Mouse (Mus musculus): ENCODE measurements around the gene Serac1. TPM values are rescaled to one million over a fixed set of nuclear protein-coding genes. Genes with fewer than 3 reads are reported as not detected.

Serac1 gene
- 4.8 and 5.3 TPM in 2 replicates for polyA plus RNA-seq (2015; fragmentation: Nextera tagmentation; extraction: Ambion mirVana)

GRCm38 (mm10) chr17:6079287-6080122 lies at the start of gene Serac1, which contains the start of gene Gtf2h5:
Gene Serac1, minus strand, starts transcription at chr17:6079741.
Gene Gtf2h5, plus strand, starts transcription at chr17:6079786.
- peak within 1 kb of the TSS; percentile 72 for H3K4me3 ChIP-seq (replicated peaks)
- WGBS = under 1% methylated on average over 70 of the region's 70 CpGs
- peak within 1 kb of the TSS; percentile 77 for H3K4me2 ChIP-seq (replicated peaks)
- no peaks in the 10 kb centered on the region for H3K27me3 ChIP-seq (replicated peaks)
- no peaks in the 10 kb centered on the region for H3K9me3 ChIP-seq
- peak; percentile 99 for ATAC-seq
- peak within 1 kb of the TSS; percentile 86 for H3K27ac ChIP-seq
- peaks cover 5% of the 10 kb centered on the region; the same call in 1 of the 2 replicates for H3K36me3 ChIP-seq
- peak within 1 kb of the TSS; percentile 79 for H3K9ac ChIP-seq
- no peaks in the 10 kb centered on the region; the same call in 1 of the 2 replicates for H3K4me1 ChIP-seq (replicated peaks)

- Histone ChIP-seq H3K4me2 (replicated peaks) (no peak overlapping the region), H3K27me3 (replicated peaks) (no peaks in the 10 kb centered on the region), H3K36me3 (peaks cover 8% of the 10 kb centered on the region; the same call in 1 of the 2 replicates), H3K9ac (no peak overlapping the region), H3K9me3 (no peaks in the 10 kb centered on the region), H3K4me3 (replicated peaks) (no peak overlapping the region), H3K4me1 (replicated peaks) (no peaks in the 10 kb centered on the region), H3K27ac (no peak overlapping the region)
- ATAC-seq = no peak
- WGBS = 39% methylated on average over 3 of the region's 3 CpGs
Observed at GRCm38 (mm10) chr17:6128039-6128438, 48.5 kb upstream of the Serac1 start.

DNA sequence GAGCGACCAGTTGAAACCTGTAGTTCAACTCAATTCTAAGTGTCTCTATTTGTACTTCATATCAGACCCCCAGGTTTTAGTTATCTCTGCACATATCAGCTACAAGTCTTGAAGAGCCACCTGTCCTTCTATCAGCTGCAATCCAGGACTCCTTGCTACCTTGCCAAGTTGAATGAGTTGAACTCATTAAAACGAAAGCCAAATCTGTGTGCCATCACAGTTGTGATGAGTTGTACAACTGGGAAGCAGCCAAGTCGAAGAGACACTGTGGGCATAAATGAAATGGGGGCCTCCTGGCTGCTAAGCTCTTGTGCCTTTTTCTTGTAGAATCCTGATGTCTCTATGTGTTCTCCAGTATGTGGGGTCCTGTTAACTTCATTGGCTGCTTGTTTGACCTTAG lies 45.9 kb upstream of the Serac1 start:
- WGBS = 93% methylated on average over 3 of the region's 3 CpGs

DNA sequence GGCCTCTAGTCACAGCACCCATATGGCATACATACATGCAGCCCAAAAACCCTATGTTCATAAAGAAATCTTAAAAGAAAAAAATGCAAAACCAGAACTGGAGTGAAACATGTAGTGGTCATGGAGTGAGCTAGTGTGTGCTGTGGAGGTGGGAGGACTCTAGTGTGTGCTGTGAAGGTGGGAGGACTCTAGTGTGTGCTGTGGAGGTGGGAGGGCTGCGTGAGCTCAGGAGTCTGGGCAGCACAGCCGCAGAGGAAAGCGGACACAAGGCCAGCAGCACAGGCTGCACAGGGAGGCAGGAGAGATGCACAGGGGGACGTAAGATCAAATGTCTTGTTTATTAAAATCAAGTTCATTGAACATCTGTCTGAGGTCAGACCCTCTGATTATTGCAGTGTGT lies 44.2 kb upstream of the Serac1 start:
- H3K4me1 ChIP-seq (replicated peaks) = no peaks in the 10 kb centered on the region
- ATAC-seq = no peak
- no peak overlapping the region for H3K4me2 ChIP-seq (replicated peaks)
- H3K36me3 ChIP-seq = peaks cover 16% of the 10 kb centered on the region
- no peaks in the 10 kb centered on the region for H3K9me3 ChIP-seq
- H3K4me3 ChIP-seq (replicated peaks) = no peak overlapping the region
- no peaks in the 10 kb centered on the region for H3K27me3 ChIP-seq (replicated peaks)
- no peak overlapping the region for H3K27ac ChIP-seq
- H3K9ac ChIP-seq = no peak overlapping the region
- 88% methylated on average over 4 of the region's 4 CpGs for WGBS

More for the DNA sequence above, 45.9 kb upstream of the Serac1 start:
- peaks cover 16% of the 10 kb centered on the region for H3K36me3 ChIP-seq
- H3K27me3 ChIP-seq (replicated peaks) = no peaks in the 10 kb centered on the region
- no peak for ATAC-seq
- no peak overlapping the region for H3K9ac ChIP-seq
- H3K27ac ChIP-seq = no peak overlapping the region
- H3K4me2 ChIP-seq (replicated peaks) = no peak overlapping the region
- H3K4me3 ChIP-seq (replicated peaks) = no peak overlapping the region
- no peaks in the 10 kb centered on the region for H3K4me1 ChIP-seq (replicated peaks)
- H3K9me3 ChIP-seq = no peaks in the 10 kb centered on the region

DNA sequence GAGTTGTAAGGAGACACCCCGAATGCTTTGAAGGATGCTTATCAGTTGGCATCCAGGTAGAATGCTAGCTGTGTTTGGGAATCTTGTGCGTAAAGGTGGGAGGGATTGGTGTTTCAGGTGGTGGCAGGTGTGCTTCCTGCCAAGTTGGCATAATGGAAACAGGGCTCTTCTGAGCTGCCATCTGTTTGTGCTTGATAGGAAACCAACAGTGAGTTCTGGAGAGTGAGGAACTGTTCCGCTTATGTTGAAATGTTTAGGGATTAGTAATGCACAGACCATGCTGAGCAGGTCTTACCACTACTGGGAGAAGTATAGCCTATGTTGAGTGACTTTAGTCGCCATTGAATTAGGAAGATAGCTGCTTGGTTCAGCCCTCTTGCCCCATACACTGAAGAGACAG lies 39.3 kb upstream of the Serac1 start:
- Histone ChIP-seq H3K4me3 (replicated peaks) (no peak overlapping the region), H3K9me3 (no peaks in the 10 kb centered on the region), H3K4me1 (replicated peaks) (peaks cover 6% of the 10 kb centered on the region; the same call in 1 of the 2 replicates), H3K36me3 (peaks cover 16% of the 10 kb centered on the region), H3K9ac (no peak overlapping the region), H3K4me2 (replicated peaks) (no peak overlapping the region), H3K27ac (no peak overlapping the region), H3K27me3 (replicated peaks) (no peaks in the 10 kb centered on the region)
- ATAC-seq = no peak
- whole genome bisulfite sequencing = 85% methylated on average over 4 of the region's 4 CpGs

- Histone ChIP-seq H3K4me3 (replicated peaks) (no peak overlapping the region), H3K4me2 (replicated peaks) (no peak overlapping the region), H3K9me3 (no peaks in the 10 kb centered on the region), H3K36me3 (peaks cover 8% of the 10 kb centered on the region), H3K4me1 (replicated peaks) (peaks cover 6% of the 10 kb centered on the region; the same call in 1 of the 2 replicates), H3K9ac (no peak overlapping the region), H3K27ac (no peak overlapping the region), H3K27me3 (replicated peaks) (no peaks in the 10 kb centered on the region)
- ATAC-seq = no peak
- 77% methylated on average over 3 of the region's 3 CpGs for WGBS
Observed at GRCm38 (mm10) chr17:6117917-6118316, 38.4 kb upstream of the Serac1 start.

GRCm38 (mm10) chr17:6117148-6117725 lies 37.7 kb upstream of the Serac1 start:
- peaks cover 4% of the 10 kb centered on the region for H3K36me3 ChIP-seq
- no peak overlapping the region for H3K4me2 ChIP-seq (replicated peaks)
- H3K9ac ChIP-seq = no peak overlapping the region
- 0 out of 2 replicates have a peak, but pooled peaks have one; percentile 45 for ATAC-seq
- peaks cover 6% of the 10 kb centered on the region; the same call in 1 of the 2 replicates for H3K4me1 ChIP-seq (replicated peaks)
- 0 out of 2 replicates have a peak overlapping the region, but pooled peaks have one; percentile 10 for H3K27ac ChIP-seq
- 66% methylated on average over 4 of the region's 4 CpGs for WGBS
- H3K9me3 ChIP-seq = no peaks in the 10 kb centered on the region
- H3K4me3 ChIP-seq (replicated peaks) = no peak overlapping the region
- no peaks in the 10 kb centered on the region for H3K27me3 ChIP-seq (replicated peaks)

DNA sequence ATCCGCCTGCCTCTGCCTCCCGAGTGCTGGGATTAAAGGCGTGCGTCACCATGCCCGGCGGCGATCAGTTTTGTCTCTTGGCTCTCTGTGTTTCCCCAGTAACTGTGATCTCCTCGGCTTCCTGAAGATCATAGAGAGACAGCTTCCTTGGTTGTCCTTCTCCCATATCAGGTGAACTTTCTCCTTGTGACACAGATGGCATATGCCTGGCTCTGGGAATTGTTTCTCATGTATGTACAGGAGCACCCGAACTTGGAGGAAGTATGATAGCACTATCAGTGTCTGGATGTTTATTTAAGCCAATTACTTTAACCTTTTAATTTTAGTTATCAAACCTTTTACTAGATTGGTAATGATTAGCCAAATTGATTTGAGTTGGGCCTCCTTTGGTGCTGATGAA lies 35.5 kb upstream of the Serac1 start:
- Histone ChIP-seq H3K4me2 (replicated peaks) (no peak overlapping the region), H3K27me3 (replicated peaks) (no peaks in the 10 kb centered on the region), H3K36me3 (no peaks in the 10 kb centered on the region), H3K9ac (no peak overlapping the region), H3K27ac (no peak overlapping the region), H3K4me1 (replicated peaks) (peaks cover 6% of the 10 kb centered on the region; the same call in 1 of the 2 replicates), H3K4me3 (replicated peaks) (no peak overlapping the region), H3K9me3 (no peaks in the 10 kb centered on the region)
- peak; percentile 49 for ATAC-seq
- 87% methylated on average over 9 of the region's 9 CpGs for WGBS

DNA sequence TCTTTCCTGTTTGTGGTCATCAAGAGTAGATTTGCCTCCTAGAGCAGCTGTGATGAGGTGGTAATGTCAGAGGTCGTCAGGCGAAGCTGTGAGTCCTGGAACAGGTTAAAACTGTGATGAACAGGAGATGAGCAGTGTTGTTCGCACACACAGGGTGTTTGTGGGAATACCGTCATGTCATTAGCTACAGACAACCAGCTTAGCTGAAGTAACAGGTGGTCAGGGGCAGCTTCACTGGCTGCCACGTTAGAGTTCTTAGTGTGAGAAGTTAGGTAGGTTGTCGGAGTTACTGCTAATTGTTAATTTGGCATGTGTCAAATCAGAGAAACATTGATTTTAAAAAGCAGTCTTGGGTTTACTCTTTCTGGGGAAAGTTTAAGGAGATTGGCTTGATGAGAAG lies 34.1 kb upstream of the Serac1 start:
- 86% methylated on average over 6 of the region's 6 CpGs for WGBS
- H3K36me3 ChIP-seq = no peaks in the 10 kb centered on the region
- no peak overlapping the region for H3K27ac ChIP-seq
- H3K4me3 ChIP-seq (replicated peaks) = no peak overlapping the region
- no peak for ATAC-seq
- H3K4me2 ChIP-seq (replicated peaks) = no peak overlapping the region
- H3K9me3 ChIP-seq = no peaks in the 10 kb centered on the region
- H3K4me1 ChIP-seq (replicated peaks) = peaks cover 11% of the 10 kb centered on the region; the same call in 1 of the 2 replicates
- H3K9ac ChIP-seq = no peak overlapping the region
- H3K27me3 ChIP-seq (replicated peaks) = no peaks in the 10 kb centered on the region

- Histone ChIP-seq H3K27ac (no peak overlapping the region), H3K4me3 (replicated peaks) (no peak overlapping the region), H3K4me2 (replicated peaks) (no peak overlapping the region), H3K9me3 (no peaks in the 10 kb centered on the region), H3K9ac (no peak overlapping the region), H3K4me1 (replicated peaks) (peaks cover 8% of the 10 kb centered on the region; the same call in 1 of the 2 replicates), H3K27me3 (replicated peaks) (no peaks in the 10 kb centered on the region), H3K36me3 (no peaks in the 10 kb centered on the region)
- ATAC-seq = no peak
- 76% methylated on average over 3 of the region's 3 CpGs for WGBS
Observed at GRCm38 (mm10) chr17:6110956-6111355, 31.4 kb upstream of the Serac1 start.

- no peaks in the 10 kb centered on the region; the same call in 1 of the 2 replicates for H3K27me3 ChIP-seq (replicated peaks)
- ATAC-seq = no peak
- H3K4me3 ChIP-seq (replicated peaks) = peak overlapping the region; percentile 94
- H3K4me1 ChIP-seq (replicated peaks) = peaks cover 8% of the 10 kb centered on the region; the same call in 1 of the 2 replicates
- H3K9me3 ChIP-seq = no peaks in the 10 kb centered on the region
- no peaks in the 10 kb centered on the region for H3K36me3 ChIP-seq
- peak overlapping the region; percentile 55 for H3K4me2 ChIP-seq (replicated peaks)
- WGBS = 62% methylated on average over 7 of the region's 7 CpGs
- peak overlapping the region; percentile 94; the same call in 1 of the 2 replicates for H3K9ac ChIP-seq
- H3K27ac ChIP-seq = no peak overlapping the region
Observed at GRCm38 (mm10) chr17:6108175-6108574, 28.6 kb upstream of the Serac1 start.

DNA sequence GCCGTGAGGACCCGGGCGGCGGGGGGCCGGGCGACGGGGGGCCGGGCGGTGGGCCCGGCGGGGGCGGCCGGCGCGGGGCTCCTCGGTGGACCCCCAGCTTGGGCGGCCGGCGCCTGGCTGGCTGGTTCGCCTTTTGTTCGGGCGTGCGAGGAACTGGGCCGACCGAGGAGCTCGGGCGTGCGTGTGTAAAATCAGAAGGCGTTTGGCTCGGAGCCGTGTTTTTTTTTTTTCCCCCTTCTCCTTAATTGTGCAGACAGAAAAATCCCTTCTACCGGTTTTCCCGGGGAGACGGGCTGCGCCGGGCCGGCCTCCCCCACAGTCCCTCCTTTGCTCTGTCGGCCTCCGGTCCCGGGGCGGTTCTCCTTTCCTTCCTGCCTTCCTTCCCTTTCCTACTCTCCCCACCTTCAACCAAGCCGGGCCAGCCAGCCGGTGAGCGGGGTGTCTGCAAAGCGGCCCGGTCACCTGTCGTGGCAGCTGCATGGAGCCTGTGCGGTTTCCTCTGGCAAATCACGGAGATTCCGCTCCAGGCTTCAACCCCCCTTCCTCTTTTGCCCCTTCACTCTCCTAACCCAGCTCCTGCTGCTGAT lies 27.6 kb upstream of the Serac1 start:
- Histone ChIP-seq H3K36me3 (no peaks in the 10 kb centered on the region), H3K4me3 (replicated peaks) (peak overlapping the region; percentile 94), H3K27ac (peak overlapping the region; percentile 96), H3K4me2 (replicated peaks) (peak overlapping the region; percentile 55), H3K27me3 (replicated peaks) (no peaks in the 10 kb centered on the region; the same call in 1 of the 2 replicates), H3K4me1 (replicated peaks) (peaks cover 8% of the 10 kb centered on the region; the same call in 1 of the 2 replicates), H3K9me3 (no peaks in the 10 kb centered on the region), H3K9ac (peak overlapping the region; percentile 94)
- peak; percentile 23 for ATAC-seq
- under 1% methylated on average over 49 of the region's 50 CpGs for WGBS
